Mouse (Mus musculus): ENCODE data around the gene Cacna2d3. TPM values are rescaled to one million over a fixed set of nuclear protein-coding genes. Genes with fewer than 3 reads are reported as not detected.

Gene Cacna2d3
- total RNA-seq, 1 experiment: 0.40 TPM

DNA sequence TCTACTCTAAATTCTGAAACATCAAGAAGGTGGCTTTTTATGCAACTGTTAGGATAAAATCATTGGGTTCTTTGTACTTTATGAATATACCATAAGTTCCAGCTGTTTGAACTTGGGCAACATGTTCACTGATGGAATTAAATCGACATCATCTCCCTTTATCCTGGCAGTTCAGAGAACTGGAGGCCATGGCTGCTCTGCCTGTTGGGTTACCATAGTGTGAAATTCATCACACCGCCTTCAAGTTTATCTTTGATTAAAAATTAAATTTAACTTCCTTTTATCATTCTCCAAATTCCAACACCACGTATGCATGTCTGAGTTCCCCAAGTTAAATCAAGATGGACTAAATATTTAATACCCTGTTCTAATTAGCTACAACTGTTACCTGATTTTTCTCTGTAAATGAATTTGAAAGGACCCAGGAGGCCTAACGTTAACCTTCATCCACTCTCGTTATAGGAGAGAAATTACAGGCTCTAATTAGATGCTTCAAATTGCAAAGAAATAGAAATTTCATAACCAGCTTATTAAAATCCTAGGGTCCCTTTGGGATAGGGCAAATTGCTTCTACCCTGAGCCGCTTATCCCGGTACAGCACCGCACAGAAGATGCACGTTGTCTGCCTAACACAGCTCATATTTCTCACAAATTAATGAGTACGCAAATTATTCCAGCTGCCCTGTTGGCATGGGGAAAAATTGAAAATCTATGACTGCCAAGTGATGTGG, 517.3 kb downstream of the Cacna2d3 start:
- H3K4me3 ChIP-seq (ENCODE audit: insufficient read depth in 1 of 2, low read depth in 1 of 2, low read length in 2 of 2, poor library complexity in 1 of 2, severe bottlenecking in 1 of 2): no peak overlapping the region
- no peaks in the 10 kb centered on the region for H3K36me3 ChIP-seq (ENCODE audit: control insufficient read depth, insufficient read depth, low read length, poor library complexity, severe bottlenecking)
- H3K9me3 ChIP-seq (ENCODE audit: control insufficient read depth, insufficient read depth, low read depth, low read length): no peaks in the 10 kb centered on the region
- in situ Hi-C loops (cut with MboI; ENCODE audit: low sequenced_read_pairs in 2 of 2, unreplicated experiment in 2 of 2): no loop called here
- H3K4me1 ChIP-seq (ENCODE audit: control insufficient read depth in 2 of 2, insufficient read depth in 2 of 2, low read length in 2 of 2, poor library complexity in 1 of 2): no peaks in the 10 kb centered on the region
- H3K9ac ChIP-seq (ENCODE audit: insufficient read depth, low read depth, low read length, poor library complexity, severe bottlenecking): no peak overlapping the region
- no peak for TF ChIP-seq HCFC1 (IDR thresholded peaks at IDR 0.05; ENCODE audit: borderline replicate concordance, insufficient read depth, low read length)
- TF ChIP-seq ZNF384 (IDR thresholded peaks at IDR 0.05; ENCODE audit: low read depth, low read length): no peak
- no peak for TF ChIP-seq ZC3H11A (IDR thresholded peaks at IDR 0.05; ENCODE audit: borderline replicate concordance, low read depth, low read length)
- no peak for TF ChIP-seq CHD2 (IDR thresholded peaks at IDR 0.05; ENCODE audit: low read depth, low read length)
- no peak for TF ChIP-seq MAFK (IDR thresholded peaks at IDR 0.05; ENCODE audit: insufficient read depth, low read depth, low read length)
- DNase-seq (ENCODE audit: low read depth, low spot score): no peak
- H3K27ac ChIP-seq (ENCODE audit: insufficient read depth, low read depth, low read length, poor library complexity, severe bottlenecking): no peak overlapping the region

GRCm38 (mm10) chr14:29196171-29196570, 525.5 kb downstream of the Cacna2d3 start:
- DNase-seq (ENCODE audit: low read depth, low spot score): no peak
- in situ Hi-C loops (cut with MboI; ENCODE audit: low sequenced_read_pairs in 2 of 2, unreplicated experiment in 2 of 2): no loop called here
- no peak overlapping the region for H3K27ac ChIP-seq (ENCODE audit: insufficient read depth, low read depth, low read length, poor library complexity, severe bottlenecking)
- H3K9ac ChIP-seq (ENCODE audit: insufficient read depth, low read depth, low read length, poor library complexity, severe bottlenecking): no peak overlapping the region
- TF ChIP-seq CHD2 (IDR thresholded peaks at IDR 0.05; ENCODE audit: low read depth, low read length) (no peak), ZNF384 (IDR thresholded peaks at IDR 0.05; ENCODE audit: low read depth, low read length) (no peak), MAFK (IDR thresholded peaks at IDR 0.05; ENCODE audit: insufficient read depth, low read depth, low read length) (no peak), ZC3H11A (IDR thresholded peaks at IDR 0.05; ENCODE audit: borderline replicate concordance, low read depth, low read length) (no peak), HCFC1 (IDR thresholded peaks at IDR 0.05; ENCODE audit: borderline replicate concordance, insufficient read depth, low read length) (no peak)
- no peaks in the 10 kb centered on the region for H3K4me1 ChIP-seq (ENCODE audit: control insufficient read depth in 2 of 2, insufficient read depth in 2 of 2, low read length in 2 of 2, poor library complexity in 1 of 2)
- no peaks in the 10 kb centered on the region for H3K36me3 ChIP-seq (ENCODE audit: control insufficient read depth, insufficient read depth, low read length, poor library complexity, severe bottlenecking)
- H3K9me3 ChIP-seq (ENCODE audit: control insufficient read depth, insufficient read depth, low read depth, low read length): no peaks in the 10 kb centered on the region
- no peak overlapping the region for H3K4me3 ChIP-seq (ENCODE audit: insufficient read depth in 1 of 2, low read depth in 1 of 2, low read length in 2 of 2, poor library complexity in 1 of 2, severe bottlenecking in 1 of 2)

DNA sequence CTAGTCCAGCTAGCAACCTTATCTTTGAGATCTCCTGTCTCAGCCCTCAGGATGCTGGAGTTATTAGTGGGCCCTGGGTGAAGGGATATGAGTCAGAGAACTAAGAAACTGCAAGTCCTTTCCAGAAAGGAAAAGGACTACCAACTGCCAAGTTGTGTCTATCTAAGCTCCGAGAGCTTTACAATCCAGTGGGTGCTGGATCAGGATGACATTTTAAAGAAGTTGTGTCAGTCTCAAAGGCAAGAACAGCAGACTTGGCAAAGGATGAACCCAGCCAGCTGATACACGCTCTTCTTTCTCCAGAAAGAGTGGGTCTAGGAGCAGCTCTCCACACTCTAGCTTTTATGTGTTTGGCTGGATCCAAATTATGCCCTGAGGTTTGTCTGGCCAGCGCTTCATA, 530.2 kb downstream of the Cacna2d3 start:
- no peak overlapping the region for H3K27ac ChIP-seq (ENCODE audit: insufficient read depth, low read depth, low read length, poor library complexity, severe bottlenecking)
- no peaks in the 10 kb centered on the region for H3K9me3 ChIP-seq (ENCODE audit: control insufficient read depth, insufficient read depth, low read depth, low read length)
- no peak for DNase-seq (ENCODE audit: low read depth, low spot score)
- H3K4me1 ChIP-seq (ENCODE audit: control insufficient read depth in 2 of 2, insufficient read depth in 2 of 2, low read length in 2 of 2, poor library complexity in 1 of 2): no peaks in the 10 kb centered on the region
- TF ChIP-seq CHD2 (IDR thresholded peaks at IDR 0.05; ENCODE audit: low read depth, low read length) (no peak), MAFK (IDR thresholded peaks at IDR 0.05; ENCODE audit: insufficient read depth, low read depth, low read length) (no peak), ZNF384 (IDR thresholded peaks at IDR 0.05; ENCODE audit: low read depth, low read length) (no peak), HCFC1 (IDR thresholded peaks at IDR 0.05; ENCODE audit: borderline replicate concordance, insufficient read depth, low read length) (no peak), ZC3H11A (IDR thresholded peaks at IDR 0.05; ENCODE audit: borderline replicate concordance, low read depth, low read length) (no peak)
- H3K4me3 ChIP-seq (ENCODE audit: insufficient read depth in 1 of 2, low read depth in 1 of 2, low read length in 2 of 2, poor library complexity in 1 of 2, severe bottlenecking in 1 of 2): no peak overlapping the region
- in situ Hi-C loops (cut with MboI; ENCODE audit: low sequenced_read_pairs in 2 of 2, unreplicated experiment in 2 of 2): no loop called here
- H3K9ac ChIP-seq (ENCODE audit: insufficient read depth, low read depth, low read length, poor library complexity, severe bottlenecking): no peak overlapping the region
- no peaks in the 10 kb centered on the region for H3K36me3 ChIP-seq (ENCODE audit: control insufficient read depth, insufficient read depth, low read length, poor library complexity, severe bottlenecking)

DNA sequence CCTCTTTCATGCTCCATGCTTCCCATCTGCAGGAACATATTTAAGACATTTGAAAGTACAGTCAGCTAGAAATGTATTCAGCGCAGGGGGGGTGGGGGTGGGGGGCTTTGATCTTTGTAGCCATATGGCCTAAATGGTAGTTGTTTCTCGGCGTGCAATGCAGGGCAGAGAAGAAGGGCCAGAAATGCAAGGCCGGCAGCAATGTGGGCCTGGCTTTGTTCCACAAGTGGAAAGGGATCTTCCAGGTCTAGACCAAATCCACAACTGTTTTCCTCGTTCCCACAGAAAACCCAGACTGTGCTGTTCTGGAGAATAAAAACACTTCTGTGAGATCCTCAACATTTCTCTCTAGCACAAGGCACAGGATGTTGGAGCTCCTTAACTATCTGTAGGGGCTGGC, 537.9 kb downstream of the Cacna2d3 start:
- no peak overlapping the region for H3K9ac ChIP-seq (ENCODE audit: insufficient read depth, low read depth, low read length, poor library complexity, severe bottlenecking)
- in situ Hi-C loops (cut with MboI; ENCODE audit: low sequenced_read_pairs in 2 of 2, unreplicated experiment in 2 of 2): no loop called here
- no peak overlapping the region for H3K4me3 ChIP-seq (ENCODE audit: insufficient read depth in 1 of 2, low read depth in 1 of 2, low read length in 2 of 2, poor library complexity in 1 of 2, severe bottlenecking in 1 of 2)
- no peak overlapping the region for H3K27ac ChIP-seq (ENCODE audit: insufficient read depth, low read depth, low read length, poor library complexity, severe bottlenecking)
- TF ChIP-seq HCFC1 (IDR thresholded peaks at IDR 0.05; ENCODE audit: borderline replicate concordance, insufficient read depth, low read length) (no peak), CHD2 (IDR thresholded peaks at IDR 0.05; ENCODE audit: low read depth, low read length) (no peak), ZNF384 (IDR thresholded peaks at IDR 0.05; ENCODE audit: low read depth, low read length) (no peak), MAFK (IDR thresholded peaks at IDR 0.05; ENCODE audit: insufficient read depth, low read depth, low read length) (no peak), ZC3H11A (IDR thresholded peaks at IDR 0.05; ENCODE audit: borderline replicate concordance, low read depth, low read length) (no peak)
- H3K36me3 ChIP-seq (ENCODE audit: control insufficient read depth, insufficient read depth, low read length, poor library complexity, severe bottlenecking): no peaks in the 10 kb centered on the region; the same call in 1 of the 2 replicates
- no peaks in the 10 kb centered on the region for H3K4me1 ChIP-seq (ENCODE audit: control insufficient read depth in 2 of 2, insufficient read depth in 2 of 2, low read length in 2 of 2, poor library complexity in 1 of 2)
- DNase-seq (ENCODE audit: low read depth, low spot score): no peak
- H3K9me3 ChIP-seq (ENCODE audit: control insufficient read depth, insufficient read depth, low read depth, low read length): no peaks in the 10 kb centered on the region

Data from ES-E14 (cell line).